Mouse (Mus musculus): Measurements from ENCODE around the gene Rab4a.

- TF ChIP-seq CTCF (IDR thresholded peaks at IDR 0.05; ENCODE audit: control insufficient read depth, insufficient read depth, insufficient replicate concordance, low read depth, low read length) = no peak
- TF ChIP-seq POLR2A (IDR thresholded peaks at IDR 0.05; ENCODE audit: control insufficient read depth, low read depth, low read length) = no peak
Measured at GRCm38 (mm10) chr8:123854733-123855475, 49.1 kb downstream of the Rab4a start.
